Mouse (Mus musculus) brain, embryonic 14.5 days (tissue): ENCODE data around the gene 1700025G04Rik.

Source experiments
- CTCF ChIP-seq: fragments of 200-500 bp; IDR thresholded peaks from 2 replicates; pipeline ENCODE4 v1.5.1; 2012; ENCODE audit warnings: inconsistent platforms, mild to moderate bottlenecking, moderate library complexity, borderline replicate concordance; ENCODE audit not compliant: insufficient read depth, insufficient read length; ENCODE audit errors: extremely low read depth
- POLR2A ChIP-seq: fragments of 200-500 bp; IDR thresholded peaks from 2 replicates; pipeline ENCODE4 v1.6.1; 2012; ENCODE audit warnings: mild to moderate bottlenecking, inconsistent platforms, borderline replicate concordance; ENCODE audit not compliant: poor library complexity, insufficient read depth, insufficient read length, severe bottlenecking; ENCODE audit errors: extremely low read depth

DNA sequence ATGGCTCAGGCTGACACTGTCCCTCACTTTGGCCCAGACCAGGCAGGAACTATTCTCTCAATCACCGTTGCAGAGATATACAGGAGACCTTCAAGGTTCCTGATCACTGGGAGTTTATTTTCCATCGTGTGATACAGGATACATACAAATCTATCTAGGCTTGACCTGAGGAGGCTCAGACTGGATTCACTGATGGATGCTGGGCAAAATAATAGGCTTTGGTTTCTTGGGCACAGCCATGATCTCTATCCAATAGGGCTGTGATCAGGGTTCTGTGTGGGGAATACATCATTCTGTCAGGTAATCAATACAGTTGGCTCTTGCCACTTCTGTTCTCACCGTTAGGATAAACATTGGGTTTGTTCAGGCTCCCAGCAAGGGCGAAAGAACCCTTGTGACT is 194.5 kb downstream of the 1700025G04Rik start:
- TF ChIP-seq CTCF = no peak
- no peak for TF ChIP-seq POLR2A
